Mouse (Mus musculus) heart, postnatal 10 days (tissue): ENCODE data around the gene Gba2. TPM values are rescaled to one million over a fixed set of nuclear protein-coding genes. Genes with fewer than 3 reads are reported as not detected.
A peak's percentile ranks its signal among the peaks of the same experiment; 100 is the strongest.
"Not testable (repeated sequence)": the region's sequence is repeated elsewhere in the genome, so short reads cannot be mapped to it uniquely, and the experiment has no call there.

ENCODE experiments used
- DNase-seq, 2 experiments: peaks; one replicate each; pipeline ENCODE4 v3.0.0; 2021
- intact Hi-C: fragments of 180-260 bp; cut with DNase I; formaldehyde crosslinking; loops from one replicate; pipeline ENCODE4 v1.15.1; 2025
- total RNA-seq, 2 experiments: library from RNA; stranded (reverse); gene quantifications; 2 replicates each; pipeline ENCODE4 v1.2.3; 2021

The Gba2 gene
- total RNA-seq, 2 experiments from 2014 or later: 15.4 to 15.6 TPM

- intact Hi-C loops: no loop called here
- DNase-seq: peak; percentile 85 to 86
Observed at GRCm38 (mm10) chr4:43558631-43559356, 19.9 kb downstream of the Gba2 start.

- DNase-seq: peak in 1 of 2 experiments; percentile 25
- intact Hi-C loops: no loop called here
Observed at GRCm38 (mm10) chr4:43558028-43558630, 20.5 kb downstream of the Gba2 start.

GRCm38 (mm10) chr4:43555926-43556325 is 22.7 kb downstream of the Gba2 start:
- DNase-seq: no peak
- intact Hi-C loops: no loop called here

- intact Hi-C loops: loop anchor here (2.0 kb wide), 1 partner anchor 17 kb away; no protein-coding TSS in a partner anchor
- no peak for DNase-seq
Observed at GRCm38 (mm10) chr4:43553891-43554290, 24.8 kb downstream of the Gba2 start.

- intact Hi-C loops: loop anchor here (2.0 kb wide), 1 partner anchor 16 kb away; no protein-coding TSS in a partner anchor
- DNase-seq: no peak
Observed at GRCm38 (mm10) chr4:43552437-43552836, 26.2 kb downstream of the Gba2 start.

GRCm38 (mm10) chr4:43551854-43552253 is 26.8 kb downstream of the Gba2 start:
- DNase-seq: not testable (repeated sequence)
- intact Hi-C loops: loop anchor here (2.0 kb wide), 1 partner anchor 15 kb away; no protein-coding TSS in a partner anchor

GRCm38 (mm10) chr4:43549055-43549454 is 29.6 kb downstream of the Gba2 start:
- intact Hi-C loops: no loop called here
- DNase-seq: no peak

GRCm38 (mm10) chr4:43547160-43547559 is 31.5 kb downstream of the Gba2 start:
- no peak for DNase-seq
- intact Hi-C loops: no loop called here

GRCm38 (mm10) chr4:43546375-43547047 is 32.2 kb downstream of the Gba2 start:
- intact Hi-C loops: no loop called here
- peak; percentile 34 to 39 for DNase-seq

GRCm38 (mm10) chr4:43542044-43542443 is 36.6 kb downstream of the Gba2 start:
- no peak for DNase-seq
- intact Hi-C loops: no loop called here

GRCm38 (mm10) chr4:43536031-43536430 is 42.6 kb downstream of the Gba2 start:
- intact Hi-C loops: loop anchor here (2.0 kb wide), 1 partner anchor 17 kb away; no protein-coding TSS in a partner anchor
- no peak for DNase-seq

- DNase-seq: no peak
- intact Hi-C loops: loop anchor here (2.0 kb wide), 1 partner anchor 17 kb away; no protein-coding TSS in a partner anchor
Observed at GRCm38 (mm10) chr4:43535628-43536027, 43.0 kb downstream of the Gba2 start.

- DNase-seq: no peak
- intact Hi-C loops: loop anchor here (2.0 kb wide), 1 partner anchor 28 kb away; no protein-coding TSS in a partner anchor
Observed at GRCm38 (mm10) chr4:43533270-43533669, 45.4 kb downstream of the Gba2 start.

GRCm38 (mm10) chr4:43530581-43530980 is 48.1 kb downstream of the Gba2 start:
- intact Hi-C loops: no loop called here

GRCm38 (mm10) chr4:43530081-43530501 is 48.6 kb downstream of the Gba2 start:
- DNase-seq: peak; percentile 38 to 42
- intact Hi-C loops: no loop called here

More at GRCm38 (mm10) chr4:43530581-43530980, 48.1 kb downstream of the Gba2 start:
- DNase-seq: peak; percentile 73 to 83

- peak in 1 of 2 experiments; percentile 35 for DNase-seq
- intact Hi-C loops: no loop called here
Observed at GRCm38 (mm10) chr4:43528487-43528886, 50.2 kb downstream of the Gba2 start.

GRCm38 (mm10) chr4:43527880-43528279 is 50.8 kb downstream of the Gba2 start:
- intact Hi-C loops: no loop called here
- DNase-seq: no peak

- DNase-seq: peak; percentile 94 to 97
- intact Hi-C loops: no loop called here
Observed at GRCm38 (mm10) chr4:43519956-43520355, 58.7 kb downstream of the Gba2 start.

GRCm38 (mm10) chr4:43519551-43519950 is 59.1 kb downstream of the Gba2 start:
- no peak for DNase-seq
- intact Hi-C loops: no loop called here
